Mouse (Mus musculus): ENCODE measurements at regions not wholly inside any gene's neighbourhood (a gene's known extent, or its start where the extent isn't known, plus 50 kb on each side); places are given as distances from the start of the nearest gene placed in this dataset.

- Histone ChIP-seq H3K27ac (replicated peaks) (no peak overlapping the region), H3K4me1 (replicated peaks) (peaks cover 30% of the 10 kb centered on the region), H3K4me2 (no peak overlapping the region), H3K9me3 (replicated peaks) (no peaks in the 10 kb centered on the region), H3K4me3 (replicated peaks) (no peak overlapping the region), H3K36me3 (replicated peaks) (no peaks in the 10 kb centered on the region), H3K27me3 (no peaks in the 10 kb centered on the region), H3K9ac (no peak overlapping the region)
- ATAC-seq (ENCODE audit: insufficient read depth), result no peak; the same call in 1 of the 2 replicates
- WGBS (ENCODE audit: insufficient replicate concordance), result 49% methylated on average over 5 of the region's 5 CpGs
Measured at GRCm38 (mm10) chr15:63724543-63725186, 120.3 kb downstream of the Gsdmc2 start.

- H3K9me3 ChIP-seq (replicated peaks), result no peaks in the 10 kb centered on the region
- peaks cover 28% of the 10 kb centered on the region for H3K4me1 ChIP-seq (replicated peaks)
- no peak for ATAC-seq (ENCODE audit: insufficient read depth)
- H3K27ac ChIP-seq (replicated peaks), result no peak overlapping the region
- no peak overlapping the region for H3K4me2 ChIP-seq
- no peaks in the 10 kb centered on the region for H3K27me3 ChIP-seq
- no peak overlapping the region for H3K4me3 ChIP-seq (replicated peaks)
- no peak overlapping the region for H3K9ac ChIP-seq
- H3K36me3 ChIP-seq (replicated peaks), result no peaks in the 10 kb centered on the region
- WGBS (ENCODE audit: insufficient replicate concordance), result 81% methylated on average over 9 of the region's 9 CpGs
Measured at GRCm38 (mm10) chr15:63722991-63723390, 122.0 kb downstream of the Gsdmc2 start.

- WGBS (ENCODE audit: insufficient replicate concordance), result 28% methylated on average over 3 of the region's 3 CpGs
- Histone ChIP-seq H3K9ac (no peak overlapping the region), H3K4me1 (replicated peaks) (peaks cover 28% of the 10 kb centered on the region), H3K4me2 (no peak overlapping the region), H3K36me3 (replicated peaks) (no peaks in the 10 kb centered on the region), H3K9me3 (replicated peaks) (no peaks in the 10 kb centered on the region), H3K27me3 (no peaks in the 10 kb centered on the region), H3K4me3 (replicated peaks) (no peak overlapping the region), H3K27ac (replicated peaks) (no peak overlapping the region)
- 0 out of 2 replicates have a peak, but pooled peaks have one; percentile 22 for ATAC-seq (ENCODE audit: insufficient read depth)
Measured at GRCm38 (mm10) chr15:63721669-63722357, 123.2 kb downstream of the Gsdmc2 start.

DNA sequence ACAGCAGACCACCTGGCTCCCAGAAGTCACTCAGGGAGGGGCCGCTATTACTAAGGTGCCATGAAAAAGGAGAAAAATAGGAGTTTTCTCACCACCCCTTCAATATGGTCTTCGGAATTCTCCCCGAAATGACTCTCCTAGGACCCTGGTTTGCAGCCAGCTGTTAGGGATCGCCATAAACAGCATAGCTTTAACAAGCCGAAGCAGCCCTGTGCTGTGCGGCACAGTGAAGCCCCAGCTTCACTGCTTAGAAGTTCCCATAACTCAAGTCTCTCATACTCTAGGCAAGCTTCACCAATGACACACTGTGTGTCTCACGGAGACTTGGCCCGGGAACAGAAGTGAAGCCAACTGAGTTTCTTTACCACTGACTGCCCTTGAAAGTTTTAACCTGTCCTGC is 127.2 kb downstream of the Gsdmc2 start:
- Histone ChIP-seq H3K27me3 (no peaks in the 10 kb centered on the region), H3K9me3 (replicated peaks) (no peaks in the 10 kb centered on the region), H3K4me2 (no peak overlapping the region), H3K4me3 (replicated peaks) (no peak overlapping the region), H3K9ac (no peak overlapping the region), H3K36me3 (replicated peaks) (no peaks in the 10 kb centered on the region), H3K27ac (replicated peaks) (no peak overlapping the region), H3K4me1 (replicated peaks) (peaks cover 12% of the 10 kb centered on the region; the same call in 1 of the 2 replicates)
- 75% methylated on average over 8 of the region's 8 CpGs for WGBS (ENCODE audit: insufficient replicate concordance)
- ATAC-seq (ENCODE audit: insufficient read depth), result no peak

- WGBS (ENCODE audit: insufficient replicate concordance), result 72% methylated on average over 3 of the region's 3 CpGs
Measured at GRCm38 (mm10) chr15:63713697-63714096, 131.3 kb downstream of the Gsdmc2 start.

DNA sequence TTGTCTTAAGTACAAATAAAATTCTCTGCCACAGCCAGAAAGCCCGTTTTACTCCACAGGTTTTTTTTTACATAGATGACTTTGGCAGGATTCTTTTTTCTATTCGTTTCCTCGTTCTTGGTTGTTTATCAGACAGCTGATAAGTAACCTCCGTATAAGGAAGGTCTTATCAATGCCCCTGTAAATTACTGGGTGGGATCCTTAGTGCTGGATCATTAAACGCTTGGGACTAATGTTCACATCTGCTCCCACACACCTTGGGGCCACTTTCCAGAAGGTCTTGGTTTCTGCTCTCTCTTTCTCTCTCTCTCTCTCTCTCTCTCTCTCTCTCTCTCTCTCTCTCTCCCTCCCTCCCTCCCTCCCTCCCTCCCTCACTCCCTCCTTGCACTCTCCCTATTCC is 134.6 kb downstream of the Gsdmc2 start:
- H3K9me3 ChIP-seq (replicated peaks), result no peaks in the 10 kb centered on the region
- no peak overlapping the region for H3K9ac ChIP-seq
- peak overlapping the region; percentile 46 for H3K4me2 ChIP-seq
- no peaks in the 10 kb centered on the region for H3K27me3 ChIP-seq
- ATAC-seq (ENCODE audit: insufficient read depth), result peak; percentile 53; the same call in 1 of the 2 replicates
- no peaks in the 10 kb centered on the region for H3K36me3 ChIP-seq (replicated peaks)
- H3K4me1 ChIP-seq (replicated peaks), result peaks cover 22% of the 10 kb centered on the region
- H3K4me3 ChIP-seq (replicated peaks), result no peak overlapping the region
- peak overlapping the region; percentile 66 for H3K27ac ChIP-seq (replicated peaks)
- WGBS (ENCODE audit: insufficient replicate concordance), result 15% methylated on average over 5 of the region's 5 CpGs

More at GRCm38 (mm10) chr15:63713697-63714096, 131.3 kb downstream of the Gsdmc2 start:
- Histone ChIP-seq H3K27ac (replicated peaks) (no peak overlapping the region), H3K36me3 (replicated peaks) (no peaks in the 10 kb centered on the region), H3K4me3 (replicated peaks) (no peak overlapping the region), H3K9me3 (replicated peaks) (no peaks in the 10 kb centered on the region), H3K27me3 (no peaks in the 10 kb centered on the region), H3K9ac (no peak overlapping the region), H3K4me1 (replicated peaks) (peaks cover 15% of the 10 kb centered on the region), H3K4me2 (no peak overlapping the region)
- no peak for ATAC-seq (ENCODE audit: insufficient read depth)

- H3K9ac ChIP-seq, result no peak overlapping the region
- no peak overlapping the region for H3K4me3 ChIP-seq (replicated peaks)
- H3K4me1 ChIP-seq (replicated peaks), result peaks cover 22% of the 10 kb centered on the region
- peak; percentile 92 for ATAC-seq (ENCODE audit: insufficient read depth)
- H3K27ac ChIP-seq (replicated peaks), result peak overlapping the region; percentile 75
- no peaks in the 10 kb centered on the region for H3K36me3 ChIP-seq (replicated peaks)
- H3K27me3 ChIP-seq, result no peaks in the 10 kb centered on the region
- H3K9me3 ChIP-seq (replicated peaks), result no peaks in the 10 kb centered on the region
- WGBS (ENCODE audit: insufficient replicate concordance), result 28% methylated on average over 4 of the region's 4 CpGs
- peak overlapping the region; percentile 37 for H3K4me2 ChIP-seq
Measured at GRCm38 (mm10) chr15:63709270-63709933, 135.6 kb downstream of the Gsdmc2 start.

DNA sequence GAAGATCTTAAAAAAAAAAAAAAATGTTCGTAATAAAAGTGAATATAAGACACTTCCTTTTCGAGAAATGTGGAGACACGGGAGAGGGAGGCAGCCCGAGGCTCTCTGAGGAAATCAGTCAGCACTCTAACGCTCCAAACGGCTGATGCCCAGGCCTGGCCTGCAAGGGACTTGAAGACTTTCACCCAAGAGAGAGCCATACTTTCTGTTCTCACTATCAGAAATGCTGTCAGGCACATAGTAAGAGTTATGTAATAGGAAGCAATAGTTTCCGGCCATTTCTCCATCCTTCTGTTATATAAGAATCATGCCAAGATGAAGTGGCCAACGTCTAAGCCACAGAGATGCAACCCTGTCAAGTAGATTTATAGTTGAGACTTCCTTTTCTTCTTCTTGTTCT is 140.3 kb downstream of the Gsdmc2 start:
- Histone ChIP-seq H3K27me3 (no peaks in the 10 kb centered on the region), H3K4me2 (no peak overlapping the region), H3K9me3 (replicated peaks) (no peaks in the 10 kb centered on the region), H3K4me1 (replicated peaks) (peaks cover 16% of the 10 kb centered on the region), H3K4me3 (replicated peaks) (no peak overlapping the region), H3K9ac (no peak overlapping the region), H3K36me3 (replicated peaks) (no peaks in the 10 kb centered on the region), H3K27ac (replicated peaks) (no peak overlapping the region)
- no peak for ATAC-seq (ENCODE audit: insufficient read depth)
- 33% methylated on average over 8 of the region's 8 CpGs for WGBS (ENCODE audit: insufficient replicate concordance)

- no peak overlapping the region for H3K4me3 ChIP-seq (replicated peaks)
- H3K9ac ChIP-seq, result no peak overlapping the region
- H3K4me2 ChIP-seq, result no peak overlapping the region
- H3K9me3 ChIP-seq (replicated peaks), result no peaks in the 10 kb centered on the region
- no peaks in the 10 kb centered on the region for H3K27me3 ChIP-seq
- H3K36me3 ChIP-seq (replicated peaks), result no peaks in the 10 kb centered on the region
- no peak overlapping the region for H3K27ac ChIP-seq (replicated peaks)
- WGBS (ENCODE audit: insufficient replicate concordance), result 78% methylated on average over 10 of the region's 10 CpGs
- peaks cover 8% of the 10 kb centered on the region; the same call in 1 of the 2 replicates for H3K4me1 ChIP-seq (replicated peaks)
- no peak for ATAC-seq (ENCODE audit: insufficient read depth)
Measured at GRCm38 (mm10) chr15:63697831-63698230, 147.1 kb downstream of the Gsdmc2 start.

- Histone ChIP-seq H3K9me3 (replicated peaks) (no peaks in the 10 kb centered on the region), H3K27ac (replicated peaks) (no peak overlapping the region), H3K9ac (no peak overlapping the region), H3K27me3 (no peaks in the 10 kb centered on the region), H3K4me1 (replicated peaks) (peaks cover 12% of the 10 kb centered on the region; the same call in 1 of the 2 replicates), H3K36me3 (replicated peaks) (no peaks in the 10 kb centered on the region), H3K4me2 (no peak overlapping the region), H3K4me3 (replicated peaks) (no peak overlapping the region)
- ATAC-seq (ENCODE audit: insufficient read depth), result no peak
- WGBS (ENCODE audit: insufficient replicate concordance), result 58% methylated on average over 3 of the region's 3 CpGs
Measured at GRCm38 (mm10) chr15:63694150-63694549, 150.8 kb downstream of the Gsdmc2 start.

- Histone ChIP-seq H3K27me3 (no peaks in the 10 kb centered on the region), H3K36me3 (replicated peaks) (no peaks in the 10 kb centered on the region), H3K4me3 (replicated peaks) (no peak overlapping the region), H3K4me1 (replicated peaks) (peaks cover 12% of the 10 kb centered on the region; the same call in 1 of the 2 replicates), H3K9ac (no peak overlapping the region), H3K4me2 (no peak overlapping the region), H3K9me3 (replicated peaks) (no peaks in the 10 kb centered on the region), H3K27ac (replicated peaks) (no peak overlapping the region)
- WGBS (ENCODE audit: insufficient replicate concordance), result 61% methylated on average over 2 of the region's 2 CpGs
- no peak for ATAC-seq (ENCODE audit: insufficient read depth)
Measured at GRCm38 (mm10) chr15:63693561-63693960, 151.4 kb downstream of the Gsdmc2 start.
